Mouse (Mus musculus): ENCODE data around the gene Cd163l1.

DNA sequence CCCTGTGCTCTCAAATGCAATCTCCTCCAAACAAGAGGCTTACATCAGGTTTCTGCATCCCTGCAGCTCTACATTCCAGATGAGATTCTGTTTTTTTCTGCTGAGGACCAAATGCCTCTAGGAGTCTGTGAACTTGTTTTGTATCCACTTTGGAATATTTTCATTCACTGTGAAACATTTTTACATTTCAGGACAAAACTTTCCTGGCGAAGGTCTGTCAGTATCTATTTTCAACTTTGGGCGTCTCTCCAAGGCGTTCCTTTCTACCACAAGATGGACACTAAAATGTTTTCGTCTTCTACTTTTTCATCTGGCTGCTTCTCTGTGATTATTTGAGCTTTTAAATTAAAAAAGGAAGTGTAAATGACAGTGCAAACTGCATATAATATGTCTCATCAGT is 24.0 kb upstream of the Cd163l1 start:
- TF ChIP-seq POLR2A (IDR thresholded peaks at IDR 0.05; ENCODE audit: extremely low read depth, insufficient read depth, low read length) = no peak
- TF ChIP-seq CTCF (IDR thresholded peaks at IDR 0.05; ENCODE audit: extremely low read depth, insufficient read depth, low read length) = no peak
